Mouse (Mus musculus): ENCODE measurements at regions not wholly inside any gene's neighbourhood (a gene's known extent, or its start where the extent isn't known, plus 50 kb on each side); places are given as distances from the start of the nearest gene placed in this dataset.

GRCm38 (mm10) chr3:102581830-102582229, 112.1 kb downstream of the Ngf start:
- TF ChIP-seq CTCF (IDR thresholded peaks at IDR 0.05; ENCODE audit: low read depth, low read length): no peak
- no peak for TF ChIP-seq POLR2A (IDR thresholded peaks at IDR 0.05; ENCODE audit: extremely low read depth, insufficient read depth, low read length)

All from liver, adult 2 months (tissue).